Mouse (Mus musculus): Measurements from ENCODE around the gene Nfkbil1. TPM values are rescaled to one million over a fixed set of nuclear protein-coding genes. Genes with fewer than 3 reads are reported as not detected.
A peak's percentile ranks its signal among the peaks of the same experiment; 100 is the strongest.

Gene Nfkbil1
- total RNA-seq, 1 experiment from 2014 or later: 15.3 TPM

- peak; percentile 90 for DNase-seq
Observed at GRCm38 (mm10) chr17:35178528-35178927, 57.1 kb downstream of the Nfkbil1 start.

GRCm38 (mm10) chr17:35175968-35176367 lies 59.6 kb downstream of the Nfkbil1 start, which contains the start of gene Aif1:
Gene Aif1 (minus strand): TSS chr17:35176068.
- DNase-seq: no peak

- DNase-seq: no peak
Observed at GRCm38 (mm10) chr17:35175382-35175781, 60.2 kb downstream of the Nfkbil1 start.

- no peak for DNase-seq
Observed at GRCm38 (mm10) chr17:35174201-35174977, 61.2 kb downstream of the Nfkbil1 start.

- no peak for DNase-seq
Observed at GRCm38 (mm10) chr17:35173329-35173728, 62.3 kb downstream of the Nfkbil1 start.

- DNase-seq: no peak
Observed at GRCm38 (mm10) chr17:35172445-35173234, 63.0 kb downstream of the Nfkbil1 start.

Small RNA genes within 50 kb of the gene (microRNA-seq; reads per million reads assigned to microRNA genes)
- gene Mir6973a: 0 reads per million in 2 experiments
- gene Mir6974: 0 to 0.43 reads per million in 2 experiments
- gene Mir6975: 0.43 to 1.1 reads per million in 2 experiments
- gene Mir8094: 0 to 1.1 reads per million in 2 experiments

Other genes with a start within 250 kb of the Nfkbil1 start
- gene Vars, start 234.8 kb downstream of the Nfkbil1 start, total RNA-seq (2021): 55.3 and 71.7 TPM in 2 replicates
- 0.85 and 1.2 TPM in 2 replicates for gene Vwa7, start 219.2 kb downstream of the Nfkbil1 start, total RNA-seq (2021)
- 1.3 and 1.7 TPM in 2 replicates for gene Sapcd1, start 207.8 kb downstream of the Nfkbil1 start, total RNA-seq (2021)
- 1.8 and 3.6 TPM in 2 replicates for gene Msh5, start 189.0 kb downstream of the Nfkbil1 start, total RNA-seq (2021)
- 83.0 and 109 TPM in 2 replicates for gene Clic1, start 185.8 kb downstream of the Nfkbil1 start, total RNA-seq (2021)
- 24.2 and 30.6 TPM in 2 replicates for gene Ddah2, start 176.8 kb downstream of the Nfkbil1 start, total RNA-seq (2021)
- gene Ly6g6c, start 170.4 kb downstream of the Nfkbil1 start, total RNA-seq (2021): not detected in 2 replicates
- gene Mpig6b, start 169.6 kb downstream of the Nfkbil1 start, total RNA-seq (2021): 0.26 and 0.71 TPM in 2 replicates
- gene Ly6g6e, start 158.9 kb downstream of the Nfkbil1 start, total RNA-seq (2021): not detected in 2 replicates
- 1.1 and 1.7 TPM in 2 replicates for gene Ly6g6d, start 157.7 kb downstream of the Nfkbil1 start, total RNA-seq (2021)
- not detected in 2 replicates for gene Ly6g6f, start 150.2 kb downstream of the Nfkbil1 start, total RNA-seq (2021)
- gene Abhd16a, start 146.5 kb downstream of the Nfkbil1 start, total RNA-seq (2021): 69.7 and 76.3 TPM in 2 replicates
- not detected in 2 replicates for gene Ly6g5c, start 127.5 kb downstream of the Nfkbil1 start, total RNA-seq (2021)
- 0.33 and 1.1 TPM in 2 replicates for gene Ly6g5b, start 120.4 kb downstream of the Nfkbil1 start, total RNA-seq (2021)
- gene Gpank1, start 114.3 kb downstream of the Nfkbil1 start, total RNA-seq (2021): 11.3 and 12.3 TPM in 2 replicates
- gene Csnk2b, start 113.7 kb downstream of the Nfkbil1 start, total RNA-seq (2021): 210 and 214 TPM in 2 replicates
- gene D17H6S53E, start 109.4 kb downstream of the Nfkbil1 start, total RNA-seq (2021): 23.6 and 24.8 TPM in 2 replicates
- 3.3 and 35.6 TPM in 2 replicates for gene Apom, start 103.7 kb downstream of the Nfkbil1 start, total RNA-seq (2021)
- 357 and 375 TPM in 2 replicates for gene Bag6, start 100.6 kb downstream of the Nfkbil1 start, total RNA-seq (2021)
- 246 and 247 TPM in 2 replicates for gene Prrc2a, start 70.9 kb downstream of the Nfkbil1 start, total RNA-seq (2021)
- 3.3 and 5.6 TPM in 2 replicates for gene Aif1, start 59.7 kb downstream of the Nfkbil1 start, total RNA-seq (2021)
- gene Lst1, start 47.4 kb downstream of the Nfkbil1 start, total RNA-seq (2021): 5.6 and 11.9 TPM in 2 replicates
- gene Ltb, start 41.4 kb downstream of the Nfkbil1 start, total RNA-seq (2021): 4.3 and 35.6 TPM in 2 replicates
- 0.33 and 1.4 TPM in 2 replicates for gene Tnf, start 33.8 kb downstream of the Nfkbil1 start, total RNA-seq (2021)
- gene Lta, start 30.4 kb downstream of the Nfkbil1 start, total RNA-seq (2021): 0.33 and 2.7 TPM in 2 replicates
- gene Gm16181, start 15.0 kb downstream of the Nfkbil1 start, total RNA-seq (2021): 0.67 TPM in 1 of 2 replicates, not detected in the other
- 7.0 and 8.2 TPM in 2 replicates for gene Atp6v1g2, start 2.1 kb downstream of the Nfkbil1 start, total RNA-seq (2021)
- 200 and 232 TPM in 2 replicates for gene Ddx39b, start 6.0 kb upstream of the Nfkbil1 start, total RNA-seq (2021)
- 93.3 and 154 TPM in 2 replicates for gene H2-D1, start 26.9 kb upstream of the Nfkbil1 start, total RNA-seq (2021)
- gene H2-Q1, start 84.6 kb upstream of the Nfkbil1 start, total RNA-seq (2021): 1.7 and 2.7 TPM in 2 replicates
- gene H2-Q2, start 106.5 kb upstream of the Nfkbil1 start, total RNA-seq (2021): 0.49 and 1.3 TPM in 2 replicates
- 16.3 and 26.4 TPM in 2 replicates for gene H2-Q4, start 143.8 kb upstream of the Nfkbil1 start, total RNA-seq (2021)
- 0.74 and 7.4 TPM in 2 replicates for gene H2-Q6, start 189.1 kb upstream of the Nfkbil1 start, total RNA-seq (2021)
- gene H2-Q7, start 203.4 kb upstream of the Nfkbil1 start, total RNA-seq (2021): 2.7 and 11.1 TPM in 2 replicates
- gene H2-Q10, start 234.3 kb upstream of the Nfkbil1 start, total RNA-seq (2021): 4.4 and 61.3 TPM in 2 replicates

All from adrenal gland, postnatal 14 days (tissue).